Mouse (Mus musculus) left cerebral cortex, adult 2 months (tissue): ENCODE results near the gene Dpy19l1. TPM values are rescaled to one million over a fixed set of nuclear protein-coding genes. Genes with fewer than 3 reads are reported as not detected.

ENCODE experiments used
- DNase-seq, 2 experiments: peaks; one replicate each; pipeline ENCODE4 v3.0.0; 2021 to 2022; ENCODE audit warnings: low spot score in 2 of 2, mixed read lengths in 1 of 2; ENCODE audit errors: extremely low spot score in 1 of 2
- H3K27ac ChIP-seq: fragments of 200-600 bp; 2 replicates; pipeline ENCODE4 v1.8.1; 2022
- H3K4me3 ChIP-seq: fragments of 200-600 bp; 2 replicates; pipeline ENCODE4 v1.8.1; 2022
- CTCF ChIP-seq: fragments of 200-600 bp; IDR thresholded peaks from 2 replicates; pipeline ENCODE4 v1.8.1; 2022; ENCODE audit warnings: antibody characterized with exemption, mild to moderate bottlenecking, moderate library complexity
- intact Hi-C: fragments of 180-260 bp; cut with DNase I; formaldehyde crosslinking; loops from one replicate; pipeline ENCODE4 v1.15.1; 2025
- long read RNA-seq, 2 experiments: library from polyadenylated mRNA; stranded (forward); transcript quantifications; one replicate each; pipeline ENCODE4 v2.0.0; 2021; ENCODE audit warnings: borderline mapping rate in 2 of 2
- total RNA-seq, 2 experiments: library from RNA; stranded (reverse); gene quantifications; 2 replicates each; pipeline ENCODE4 v1.2.3; 2021

Dpy19l1 gene
- total RNA-seq: 10 to 100 TPM; 74.8 to 79.6 TPM
- long read RNA-seq, experiment 1, full-length matches to known transcripts: 64 of 86 reads
- long read RNA-seq, experiment 1, partial matches to known transcripts: 5 of 86 reads
- long read RNA-seq, experiment 1, other reads (novel, unspliced or antisense): 17 of 86 reads
- long read RNA-seq, experiment 2, full-length matches to known transcripts: 52 of 62 reads
- long read RNA-seq, experiment 2, partial matches to known transcripts: 3 of 62 reads
- long read RNA-seq, experiment 2, other reads (novel, unspliced or antisense): 7 of 62 reads

GRCm38 (mm10) chr9:24503067-24503857 is at the start of gene Dpy19l1:
Gene Dpy19l1, minus strand, starts transcription at chr9:24503140.
- TF ChIP-seq CTCF: peak; percentile 32
- H3K27ac ChIP-seq: peak within 1 kb of the TSS; percentile 82
- intact Hi-C loops: loop anchor here (2.0 to 10.0 kb wide), 7 partner anchors 158 to 1278 kb away; partner anchors contain the start of gene Bmper
- peak; percentile 94 to 96 for DNase-seq
- H3K4me3 ChIP-seq: peak within 1 kb of the TSS; percentile 77

DNA sequence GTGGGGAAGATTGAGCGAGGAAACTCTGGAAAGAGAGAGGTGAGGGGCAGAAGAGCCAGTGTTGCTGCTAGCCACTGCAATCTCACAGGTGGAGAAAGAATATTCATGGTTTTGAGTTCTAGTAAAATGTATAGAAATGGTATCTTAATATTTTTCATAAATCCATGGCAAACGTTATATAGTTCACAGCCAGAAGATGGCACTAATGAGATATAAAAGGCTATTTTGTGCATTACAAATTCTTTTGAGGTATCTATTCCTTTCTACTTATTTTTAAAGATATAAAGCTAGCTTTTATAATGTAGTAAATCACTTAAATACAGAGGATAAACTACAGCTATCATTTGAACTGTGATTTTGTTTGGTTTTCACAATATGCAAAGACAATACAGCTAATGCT is 35.2 kb upstream of the Dpy19l1 start:
- Histone ChIP-seq H3K4me3 (no peak overlapping the region), H3K27ac (no peak overlapping the region)
- no peak for DNase-seq
- peak; percentile 56 for TF ChIP-seq CTCF
- intact Hi-C loops: loop anchor here (5.0 kb wide), 1 partner anchor 159 kb away; the partner anchor contains the start of gene Dpy19l2

DNA sequence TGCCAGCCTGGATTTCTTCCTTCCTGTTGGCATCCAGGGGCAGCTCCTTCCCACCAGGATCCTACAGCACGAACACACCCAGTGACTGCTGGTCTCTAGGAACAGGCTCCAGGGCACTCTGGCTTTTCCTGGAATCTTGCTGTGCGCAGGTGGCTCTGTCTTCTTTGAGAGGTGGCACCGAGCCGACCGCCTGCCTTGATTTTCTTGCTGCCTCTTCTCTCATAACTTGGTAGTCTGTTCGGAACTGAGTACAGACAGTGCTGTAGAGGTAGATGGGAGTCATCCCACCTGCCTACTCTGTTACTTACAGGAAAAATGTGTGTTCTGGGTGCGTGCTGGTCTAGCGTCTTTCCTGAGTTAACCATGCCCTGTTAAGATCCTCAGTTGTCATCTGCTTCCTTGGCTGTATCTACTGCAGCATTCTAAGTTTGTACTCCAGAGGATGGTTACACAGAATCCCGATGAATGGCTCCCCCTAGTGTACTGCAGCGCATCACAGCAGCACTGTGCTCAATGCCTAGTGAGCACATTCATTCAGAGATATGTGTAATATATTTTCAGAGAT is 13.7 kb upstream of the Dpy19l1 start:
- peak; percentile 67 to 76 for DNase-seq
- peak; percentile 93 for TF ChIP-seq CTCF
- Histone ChIP-seq H3K27ac (peak overlapping the region; percentile 76), H3K4me3 (no peak overlapping the region)
- intact Hi-C loops: loop anchor here (2.0 to 10.0 kb wide), 3 partner anchors 398 to 934 kb away; no protein-coding TSS in a partner anchor

GRCm38 (mm10) chr9:24514078-24514469 is 11.1 kb upstream of the Dpy19l1 start:
- no peak for DNase-seq
- no peak for TF ChIP-seq CTCF
- intact Hi-C loops: loop anchor here (2.0 to 10.0 kb wide), 2 partner anchors 389 to 559 kb away; no protein-coding TSS in a partner anchor
- Histone ChIP-seq H3K27ac (no peak overlapping the region), H3K4me3 (no peak overlapping the region)

DNA sequence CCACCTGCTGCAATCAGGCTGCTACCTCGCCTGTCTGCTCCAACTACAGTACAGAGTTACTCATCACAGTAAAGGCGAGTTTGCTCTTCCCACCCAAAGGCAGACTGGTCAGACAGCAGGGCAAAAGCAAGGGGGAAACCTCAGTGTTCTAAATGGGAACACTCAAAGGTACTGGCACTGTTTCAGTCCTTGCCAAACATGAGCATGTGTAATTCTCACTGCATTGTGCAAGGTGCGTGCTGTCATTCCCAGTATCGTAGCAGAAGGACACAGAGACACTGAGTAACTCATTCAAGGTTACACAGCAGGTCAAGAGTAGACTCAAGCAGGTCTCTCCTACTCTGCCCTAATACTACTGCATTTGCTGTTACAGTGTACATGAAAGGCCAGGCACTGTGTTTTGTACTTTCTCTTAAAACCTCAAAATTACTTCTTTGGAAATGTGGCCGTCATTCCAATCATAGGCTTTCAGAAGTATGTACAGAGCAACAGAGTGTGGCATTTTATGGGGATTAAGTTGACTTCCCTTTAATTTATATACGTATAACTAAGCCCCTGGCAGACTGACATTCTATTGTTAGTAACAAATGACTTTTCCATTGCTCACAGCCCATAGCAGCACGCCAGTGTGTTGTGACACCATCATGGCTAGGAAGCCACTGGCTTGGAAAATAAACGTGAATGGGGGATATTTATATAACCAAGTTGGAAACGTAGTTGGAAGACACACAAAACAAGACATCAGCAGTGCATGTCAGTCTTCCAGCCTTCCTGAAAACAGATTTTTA is 10.5 kb upstream of the Dpy19l1 start:
- no peak overlapping the region for H3K4me3 ChIP-seq
- intact Hi-C loops: loop anchor here (2.0 to 10.0 kb wide), 2 partner anchors 389 to 559 kb away; no protein-coding TSS in a partner anchor
- no peak for DNase-seq
- TF ChIP-seq CTCF: no peak
- no peak overlapping the region for H3K27ac ChIP-seq

DNA sequence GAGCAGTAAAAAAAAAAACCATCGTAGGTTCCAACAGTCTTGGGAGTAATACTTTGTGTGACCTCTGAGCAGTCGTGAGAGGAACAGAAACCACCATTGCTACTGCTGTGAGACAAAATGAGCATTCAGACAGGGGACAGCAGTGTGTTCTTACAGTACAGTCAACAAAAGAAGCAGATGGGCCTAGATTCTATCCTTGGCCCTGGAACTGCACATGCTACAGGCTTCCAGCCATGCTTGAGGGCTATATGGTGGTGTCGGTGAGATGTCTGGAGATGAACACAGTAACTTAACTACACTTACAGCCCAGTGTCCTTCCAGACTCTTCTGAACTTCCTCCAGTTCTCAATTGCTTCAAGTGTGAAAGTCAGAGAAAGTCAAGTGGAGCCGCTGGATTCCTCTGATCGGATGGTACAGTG is 9.2 kb upstream of the Dpy19l1 start:
- Histone ChIP-seq H3K27ac (no peak overlapping the region), H3K4me3 (no peak overlapping the region)
- intact Hi-C loops: loop anchor here (10.0 kb wide), 1 partner anchor 557 kb away; no protein-coding TSS in a partner anchor
- DNase-seq: no peak
- no peak for TF ChIP-seq CTCF

- H3K27ac ChIP-seq: no peak overlapping the region
- DNase-seq: no peak
- no peak overlapping the region for H3K4me3 ChIP-seq
- intact Hi-C loops: loop anchor here (10.0 kb wide), 1 partner anchor 557 kb away; no protein-coding TSS in a partner anchor
- TF ChIP-seq CTCF: no peak
These were observed 8.6 kb upstream of the Dpy19l1 start for GRCm38 (mm10) chr9:24511371-24512120.

DNA sequence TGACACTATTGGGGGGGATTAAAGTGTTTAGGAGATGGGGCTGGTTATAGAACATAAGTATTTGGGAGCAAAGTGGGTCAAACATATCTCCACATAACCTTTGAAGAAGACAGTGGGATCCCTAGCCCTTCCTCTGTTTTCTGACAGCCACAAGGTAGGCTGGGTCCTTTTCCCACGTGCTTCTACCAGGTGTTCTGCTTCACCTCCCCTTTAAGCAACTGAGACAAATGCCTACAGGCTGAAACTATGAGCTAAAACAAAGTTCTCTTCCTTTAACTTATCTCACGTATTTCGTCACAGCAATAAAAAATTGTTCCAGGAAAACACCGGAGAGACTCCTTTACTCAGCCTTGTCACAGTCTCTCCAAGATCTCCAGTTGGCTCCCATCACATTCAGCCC is 5.9 kb upstream of the Dpy19l1 start:
- intact Hi-C loops: loop anchor here (10.0 kb wide), 3 partner anchors 834 to 1284 kb away; partner anchors contain the start of gene Bmper
- Histone ChIP-seq H3K27ac (no peak overlapping the region), H3K4me3 (no peak overlapping the region)
- no peak for DNase-seq
- no peak for TF ChIP-seq CTCF

DNA sequence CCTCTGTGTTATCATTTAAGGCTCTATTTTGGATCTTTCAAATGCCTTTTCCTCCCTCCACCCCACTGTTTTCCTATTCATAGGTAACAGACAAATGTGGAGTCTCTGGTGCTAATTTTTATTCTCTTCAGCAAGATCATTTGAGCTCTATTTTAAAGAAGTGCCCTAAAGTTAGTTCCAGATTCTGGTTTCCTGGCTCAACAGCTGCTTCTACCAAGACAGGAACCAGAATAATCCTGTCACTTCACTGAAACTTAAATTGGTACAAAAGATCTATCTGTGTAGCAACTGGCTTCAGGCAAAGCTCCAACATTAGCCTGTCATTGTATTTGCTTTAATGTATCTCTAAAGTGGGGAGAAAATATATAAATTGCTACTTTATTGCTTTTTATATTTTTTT is 3.6 kb upstream of the Dpy19l1 start:
- no peak for DNase-seq
- no peak for TF ChIP-seq CTCF
- intact Hi-C loops: loop anchor here (10.0 kb wide), 3 partner anchors 832 to 1282 kb away; partner anchors contain the start of gene Bmper
- H3K4me3 ChIP-seq: no peak overlapping the region
- H3K27ac ChIP-seq: no peak overlapping the region

DNA sequence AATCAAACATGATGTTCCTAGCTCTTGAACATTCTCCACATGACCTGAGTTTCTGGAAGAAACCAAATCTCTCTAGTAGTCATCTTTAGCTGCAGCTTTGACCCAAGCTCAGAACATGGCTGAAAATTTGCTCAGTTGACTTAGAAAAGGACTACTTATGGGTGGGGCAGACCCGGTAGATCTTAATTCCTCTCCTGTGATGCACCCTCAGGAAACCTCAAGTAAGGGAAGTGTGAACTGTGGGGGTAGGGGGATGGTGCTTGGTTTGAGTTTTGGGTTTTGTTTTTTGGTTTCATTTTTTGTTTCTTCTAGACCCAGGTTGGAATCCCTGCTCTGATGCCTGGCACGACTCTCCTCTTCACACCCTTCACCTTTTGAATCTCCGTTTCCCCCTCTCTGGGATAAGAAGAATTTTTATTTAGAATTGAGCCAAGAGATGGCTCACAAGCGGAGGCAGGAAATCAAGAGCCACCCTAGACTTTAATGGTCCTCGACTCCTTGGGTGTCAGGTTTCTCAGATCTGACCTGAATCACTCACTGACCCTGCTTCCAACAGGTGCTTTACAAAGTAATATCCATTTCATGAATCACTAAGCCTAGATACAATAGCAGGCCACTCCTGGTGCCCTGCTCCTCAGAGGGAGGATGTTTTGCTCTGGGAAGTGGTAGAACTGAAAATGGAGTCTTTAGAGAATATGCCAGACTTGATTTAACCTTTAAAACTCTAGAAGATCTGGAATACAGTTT is 2.2 kb upstream of the Dpy19l1 start:
- no peak for TF ChIP-seq CTCF
- no peak overlapping the region for H3K4me3 ChIP-seq
- DNase-seq: no peak
- H3K27ac ChIP-seq: no peak overlapping the region
- intact Hi-C loops: loop anchor here (10.0 kb wide), 3 partner anchors 830 to 1280 kb away; partner anchors contain the start of gene Bmper
